Mouse (Mus musculus) myocyte (in vitro differentiated cells): ENCODE results near the gene Mta3.

Source experiments
- MYOD1 ChIP-seq, 3 experiments: IDR thresholded peaks; one replicate each; pipeline ENCODE4 v1.6.1; 2011; ENCODE audit warnings: control low read depth in 2 of 3, low read depth in 2 of 3, mild to moderate bottlenecking in 2 of 3, moderate library complexity in 1 of 3; ENCODE audit not compliant: insufficient read length in 2 of 3, control insufficient read depth in 1 of 3
- POLR2A ChIP-seq: IDR thresholded peaks from one replicate; pipeline ENCODE4 v1.6.1; 2011; ENCODE audit warnings: low read depth, mild to moderate bottlenecking, control low read depth, moderate library complexity; ENCODE audit not compliant: insufficient read length

DNA sequence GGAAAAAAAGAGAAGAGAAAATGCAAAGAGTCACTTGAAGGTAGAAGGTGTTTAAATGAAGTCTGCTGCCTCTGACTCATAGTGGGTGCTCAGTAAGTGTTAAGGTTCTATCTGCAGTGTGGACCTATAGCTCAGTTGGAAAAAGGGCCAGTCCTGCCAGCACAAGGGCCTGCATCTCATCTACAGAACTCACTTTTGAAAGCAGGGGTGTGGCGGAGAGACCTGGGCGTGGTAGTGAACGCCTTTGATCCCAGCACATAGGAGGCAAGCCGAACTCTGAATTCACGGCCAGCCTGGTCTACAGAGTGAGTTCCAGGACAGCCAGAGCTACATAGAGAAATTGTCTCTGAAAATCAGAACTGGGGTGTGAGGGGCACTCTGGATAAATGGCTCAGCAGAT lies 104.3 kb downstream of the Mta3 start:
- no peak for TF ChIP-seq MYOD1 (IDR thresholded peaks at IDR 0.05; ENCODE audit: control insufficient read depth in 1 of 3, insufficient read length in 2 of 3, low read depth in 2 of 3)
- no peak for TF ChIP-seq POLR2A
